7 mouse cellular contexts compared by ENCODE assay signal in genomic region chr11:12584851-12585680, GRCm38 (mm10).
DNase-seq lines count a peak whose midpoint lies in the region; ATAC-seq lines count a peak whose summit lies in the region.
"Not testable (repeated sequence)": the region's sequence is repeated elsewhere in the genome, so short reads cannot be mapped to it uniquely, and the experiment has no call there.

No protein-coding gene starts in this region.

- H3K27ac ChIP-seq in embryonic facial prominence, embryonic 14.5 days (replicated peaks; ENCODE audit: low read depth, low read length); forebrain, embryonic 14.5 days (ENCODE audit: low read depth, low read length); hindbrain, embryonic 15.5 days (replicated peaks); midbrain, embryonic 12.5 days (replicated peaks); midbrain, embryonic 15.5 days: not testable (repeated sequence)
- H3K27ac ChIP-seq in limb, embryonic 13.5 days = 0 out of 2 replicates have a peak overlapping the region, but pooled peaks have one; percentile 33

- peak; percentile 47 to 69 for DNase-seq in cerebellum, postnatal 10 days
- peak; percentile 59 for DNase-seq in embryonic facial prominence, embryonic 14.5 days (ENCODE audit: low spot score)
- DNase-seq in forebrain, embryonic 14.5 days (ENCODE audit: low spot score) = not testable (repeated sequence)

- peak; percentile 66 for ATAC-seq in embryonic facial prominence, embryonic 14.5 days (ENCODE audit: low read depth)
- 0 out of 2 replicates have a peak, but pooled peaks have one; percentile 16 for ATAC-seq in forebrain, embryonic 14.5 days
- ATAC-seq in hindbrain, embryonic 15.5 days (ENCODE audit: low FRiP score, low read depth) = peak; percentile 61; the same call in 1 of the 2 replicates
- ATAC-seq in limb, embryonic 13.5 days (ENCODE audit: low FRiP score, low read depth) = peak; percentile 85
- peak; percentile 47; the same call in 1 of the 2 replicates for ATAC-seq in midbrain, embryonic 12.5 days (ENCODE audit: low FRiP score, low read depth)
- ATAC-seq in midbrain, embryonic 15.5 days (replicated peaks) = peak; percentile 57; the same call in 1 of the 2 replicates

- WGBS in embryonic facial prominence, embryonic 14.5 days = 65% methylated on average over 2 of the region's 2 CpGs
- WGBS in forebrain, embryonic 14.5 days = 77% methylated on average over 2 of the region's 2 CpGs
- WGBS in hindbrain, embryonic 15.5 days = 73% methylated on average over 2 of the region's 2 CpGs
- WGBS in limb, embryonic 13.5 days = 59% methylated on average over 2 of the region's 2 CpGs
- 77% methylated on average over 2 of the region's 2 CpGs for WGBS in midbrain, embryonic 12.5 days
- 76% methylated on average over 2 of the region's 2 CpGs for WGBS in midbrain, embryonic 15.5 days

- H3K9me3 ChIP-seq in embryonic facial prominence, embryonic 14.5 days (ENCODE audit: control insufficient read depth, low read length); forebrain, embryonic 14.5 days (replicated peaks; ENCODE audit: control insufficient read depth, low read length); hindbrain, embryonic 15.5 days; limb, embryonic 13.5 days; midbrain, embryonic 12.5 days; midbrain, embryonic 15.5 days: not testable (repeated sequence)

- H3K4me2 ChIP-seq in embryonic facial prominence, embryonic 14.5 days (ENCODE audit: low read depth, low read length); forebrain, embryonic 14.5 days (ENCODE audit: low read length); hindbrain, embryonic 15.5 days; limb, embryonic 13.5 days (replicated peaks); midbrain, embryonic 12.5 days (replicated peaks); midbrain, embryonic 15.5 days: not testable (repeated sequence)

- H3K9ac ChIP-seq in embryonic facial prominence, embryonic 14.5 days (ENCODE audit: low read depth, low read length); forebrain, embryonic 14.5 days (ENCODE audit: low read length); hindbrain, embryonic 15.5 days; limb, embryonic 13.5 days; midbrain, embryonic 12.5 days (replicated peaks); midbrain, embryonic 15.5 days: not testable (repeated sequence)

- not testable (repeated sequence) for H3K4me3 ChIP-seq in embryonic facial prominence, embryonic 14.5 days (ENCODE audit: low read depth, low read length); forebrain, embryonic 14.5 days (ENCODE audit: low read depth, low read length); hindbrain, embryonic 15.5 days; limb, embryonic 13.5 days; midbrain, embryonic 12.5 days; midbrain, embryonic 15.5 days

- not testable (repeated sequence) for H3K27me3 ChIP-seq in embryonic facial prominence, embryonic 14.5 days (replicated peaks; ENCODE audit: control insufficient read depth, insufficient read depth, low read length); forebrain, embryonic 14.5 days (replicated peaks; ENCODE audit: control insufficient read depth, insufficient read depth, low read length); hindbrain, embryonic 15.5 days; limb, embryonic 13.5 days; midbrain, embryonic 12.5 days; midbrain, embryonic 15.5 days (replicated peaks)

- H3K4me1 ChIP-seq in embryonic facial prominence, embryonic 14.5 days (ENCODE audit: control insufficient read depth, insufficient read depth, low read length); forebrain, embryonic 14.5 days (ENCODE audit: control insufficient read depth, insufficient read depth, low read length); hindbrain, embryonic 15.5 days (replicated peaks); limb, embryonic 13.5 days; midbrain, embryonic 12.5 days; midbrain, embryonic 15.5 days: not testable (repeated sequence)

- not testable (repeated sequence) for H3K36me3 ChIP-seq in embryonic facial prominence, embryonic 14.5 days (ENCODE audit: control insufficient read depth, insufficient read depth, low read length); forebrain, embryonic 14.5 days (ENCODE audit: control insufficient read depth, insufficient read depth, low read length); hindbrain, embryonic 15.5 days; limb, embryonic 13.5 days; midbrain, embryonic 12.5 days; midbrain, embryonic 15.5 days (replicated peaks)

Comparison
In these comparisons a context has a peak if more than half of its experiments do, and no peak if none do; other contexts are left out.
1. ATAC-seq: peak in every context shown above with its lines; median percentile 85 in limb, embryonic 13.5 days; 66 in embryonic facial prominence, embryonic 14.5 days; 61 in hindbrain, embryonic 15.5 days; 57 in midbrain, embryonic 15.5 days; 47 in midbrain, embryonic 12.5 days; 16 in forebrain, embryonic 14.5 days.